Mouse (Mus musculus) gastrocnemius, postnatal 36 days (tissue): Measurements from ENCODE around the gene Mag. TPM values are rescaled to one million over a fixed set of nuclear protein-coding genes. Genes with fewer than 3 reads are reported as not detected.

Source experiments
- DNase-seq, 2 experiments: peaks; one replicate each; pipeline ENCODE4 v3.0.0; 2022
- intact Hi-C: fragments of 180-260 bp; cut with DNase I; formaldehyde crosslinking; loops from one replicate; pipeline ENCODE4 v1.15.1; 2025
- total RNA-seq, 2 experiments: library from RNA; stranded (reverse); gene quantifications; 2 replicates each; pipeline ENCODE4 v1.2.3; 2021

Gene Mag
- total RNA-seq, 2 experiments from 2014 or later: 0.41 to 1.0 TPM

- intact Hi-C loops: no loop called here
- DNase-seq: no peak
Observed at GRCm38 (mm10) chr7:30884047-30884446, 30.6 kb downstream of the Mag start.

DNA sequence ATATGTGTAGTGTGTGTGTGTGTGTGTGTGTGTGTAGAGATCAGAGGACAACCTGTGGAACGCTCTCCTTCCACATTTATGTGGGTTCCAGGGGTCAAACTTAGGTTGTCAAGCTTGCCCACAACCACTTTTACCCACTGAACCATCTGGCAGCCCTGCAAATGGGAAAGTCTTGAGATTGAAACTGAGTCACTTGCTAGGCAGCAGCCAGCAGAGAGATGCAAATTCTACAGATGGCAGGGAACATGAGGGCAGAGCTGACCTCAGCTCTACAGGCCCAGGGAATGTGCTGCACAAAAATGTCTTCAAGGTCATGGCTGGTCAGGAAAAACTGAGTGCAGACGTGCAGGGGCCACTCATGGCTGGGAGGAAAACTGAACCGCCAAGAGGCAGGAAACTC, 33.3 kb downstream of the Mag start:
- intact Hi-C loops: no loop called here
- no peak for DNase-seq

DNA sequence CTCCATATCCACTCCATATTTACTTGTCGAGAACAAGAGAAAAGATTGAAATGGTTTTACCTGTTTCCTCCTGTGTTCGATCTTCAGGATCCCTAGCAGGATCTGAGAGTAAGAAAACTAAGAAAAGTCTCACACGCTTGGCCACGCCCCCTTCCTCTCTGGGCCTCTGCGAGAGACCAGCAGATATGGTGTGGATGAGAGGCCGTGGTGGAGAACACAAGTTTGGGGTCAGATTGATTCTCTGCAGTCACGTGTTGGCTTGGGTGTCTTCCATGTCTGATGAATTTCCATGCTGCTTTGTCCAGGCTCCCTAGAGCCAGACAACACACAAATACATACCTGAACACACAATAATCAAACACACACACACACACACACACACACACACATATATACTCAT, 34.5 kb downstream of the Mag start, which contains the start of gene Cd22:
Gene Cd22, minus strand, starts transcription at position 167 of the 400 bp plus-strand sequence.
- intact Hi-C loops: no loop called here

GRCm38 (mm10) chr7:30878950-30879349, 35.7 kb downstream of the Mag start:
- intact Hi-C loops: no loop called here

More for the DNA sequence above, 34.5 kb downstream of the Mag start, which contains the start of gene Cd22:
- no peak for DNase-seq

GRCm38 (mm10) chr7:30873083-30873482, 41.6 kb downstream of the Mag start:
- peak; percentile 36 to 67 for DNase-seq
- intact Hi-C loops: loop anchor here (5.0 kb wide), 1 partner anchor 99 kb away; the partner anchor contains the start of genes Fam187b and Lsr

More at GRCm38 (mm10) chr7:30878950-30879349, 35.7 kb downstream of the Mag start:
- DNase-seq: no peak

DNA sequence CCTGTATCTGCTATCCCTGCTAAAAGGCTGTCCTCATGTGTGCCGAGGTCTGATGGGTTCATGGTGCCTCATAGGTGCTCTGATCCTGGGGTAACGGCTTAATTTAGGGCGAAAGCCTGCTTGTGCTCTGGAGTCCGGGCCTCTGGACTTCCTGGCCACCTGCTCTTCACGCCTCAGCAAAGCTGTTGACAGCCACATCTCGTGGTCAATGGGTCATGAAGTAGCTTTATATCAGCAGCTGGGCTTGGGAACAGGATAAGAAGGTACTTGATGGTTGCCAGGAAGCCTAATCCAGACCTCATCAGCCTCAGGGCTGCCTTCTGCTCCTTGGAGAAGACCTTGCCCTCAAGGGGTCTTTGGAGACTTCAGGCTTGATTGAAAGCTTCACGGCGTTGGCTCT, 51.3 kb downstream of the Mag start:
- intact Hi-C loops: loop anchor here (5.0 kb wide), 2 partner anchors 81 to 271 kb away; no protein-coding TSS in a partner anchor

DNA sequence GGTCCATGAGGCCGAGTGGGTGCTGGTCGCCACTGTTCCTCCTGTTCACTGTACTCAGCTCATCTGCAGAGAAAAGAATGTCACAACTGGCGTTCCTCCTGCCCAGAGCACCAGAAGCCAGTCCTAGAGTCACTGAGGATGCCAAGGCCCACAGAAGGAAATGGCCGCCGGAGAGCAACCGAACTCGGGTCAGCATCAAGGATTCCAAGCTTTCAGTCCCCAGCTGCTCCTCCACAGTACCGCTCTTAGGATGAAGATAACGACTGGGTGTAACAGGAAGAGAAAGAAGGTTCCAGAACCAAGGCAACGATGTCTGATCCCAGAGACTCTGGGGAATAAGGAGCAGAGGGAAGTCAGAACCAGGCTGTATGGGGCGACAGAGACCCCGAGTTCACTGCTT, 53.2 kb downstream of the Mag start, which contains the start of gene Ffar1:
Gene Ffar1, minus strand, starts transcription at position 101 of the 400 bp plus-strand sequence.
- DNase-seq: no peak
- intact Hi-C loops: loop anchor here (5.0 kb wide), 2 partner anchors 79 to 269 kb away; no protein-coding TSS in a partner anchor

More for the DNA sequence above, 51.3 kb downstream of the Mag start:
- DNase-seq: no peak

DNA sequence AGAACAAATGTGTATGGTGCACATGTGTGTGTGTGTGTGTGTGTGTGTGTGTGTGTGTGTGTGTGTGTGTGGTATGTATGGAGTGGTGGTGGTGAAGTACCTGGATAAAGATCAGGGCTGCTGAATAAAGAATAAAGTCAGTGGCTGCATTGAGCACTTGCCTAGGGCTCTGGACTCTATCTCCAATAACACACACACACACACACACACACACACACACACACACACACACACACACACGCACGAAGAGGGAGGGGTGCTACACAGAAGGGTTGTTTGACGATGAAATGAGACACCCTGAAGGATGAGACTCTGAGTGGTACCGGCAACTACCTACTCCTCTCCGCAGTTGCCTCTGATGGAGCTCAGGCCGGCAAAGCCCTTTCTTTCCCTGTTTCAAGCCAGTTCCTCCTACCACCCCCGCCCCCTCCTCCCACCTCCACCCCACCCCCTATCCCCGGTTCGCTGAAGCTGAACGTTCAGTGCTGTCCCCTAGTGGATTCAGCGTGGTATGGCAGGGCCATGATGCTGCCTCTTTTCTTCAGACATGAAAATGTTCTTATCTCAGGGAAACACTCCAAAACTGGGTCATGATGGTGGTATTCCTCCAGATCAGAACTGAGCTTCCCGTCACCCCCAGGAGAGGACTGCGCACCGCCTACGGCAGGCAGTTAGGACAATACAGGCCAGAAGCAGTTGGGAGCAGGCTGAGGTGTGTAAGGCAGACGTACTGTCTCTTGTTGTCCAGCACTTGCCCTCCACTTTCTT, 54.9 kb downstream of the Mag start:
- no peak for DNase-seq
- intact Hi-C loops: loop anchor here (5.0 kb wide), 2 partner anchors 78 to 268 kb away; no protein-coding TSS in a partner anchor

DNA sequence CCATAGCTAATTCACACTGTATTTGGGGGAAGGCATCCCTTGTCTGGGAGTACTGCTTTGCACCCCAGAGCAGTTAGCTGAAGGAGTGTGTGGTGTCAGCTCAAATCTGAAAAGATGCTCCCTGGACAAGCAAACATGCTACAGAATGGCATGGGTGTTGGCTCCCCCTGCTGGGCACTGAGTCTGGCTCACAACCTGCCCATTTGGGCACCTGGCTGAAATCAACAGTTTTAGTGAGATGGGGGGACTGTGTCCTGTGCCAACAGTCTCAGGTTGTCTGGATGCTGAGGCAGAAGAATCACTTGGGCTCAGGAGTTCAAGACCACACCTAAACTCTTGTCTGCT, 55.4 kb downstream of the Mag start:
- peak; percentile 24 for DNase-seq
- intact Hi-C loops: no loop called here

DNA sequence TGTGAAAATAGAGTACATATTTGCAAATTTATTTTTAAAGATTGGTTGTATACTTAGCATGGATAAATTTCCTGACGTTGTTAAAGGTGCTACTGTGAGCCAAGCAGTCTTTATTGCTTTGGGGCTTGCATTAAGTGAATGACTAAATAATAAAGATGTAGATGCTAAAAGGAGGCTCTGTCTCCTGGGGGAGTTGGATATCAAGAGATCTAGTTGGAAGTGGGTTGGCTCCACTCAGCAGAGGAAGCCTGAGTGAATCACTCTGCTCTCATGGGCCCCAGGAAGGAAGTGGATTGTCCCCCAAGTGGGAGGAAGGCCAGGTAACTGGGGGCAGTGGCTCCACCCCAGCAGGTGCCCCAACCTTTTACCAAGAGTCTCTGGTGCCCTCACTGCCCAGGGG, 56.9 kb downstream of the Mag start:
- intact Hi-C loops: no loop called here
- no peak for DNase-seq

- no peak for DNase-seq
- intact Hi-C loops: no loop called here
Observed at GRCm38 (mm10) chr7:30856078-30856477, 58.6 kb downstream of the Mag start, which contains the start of gene Ffar3. Gene Ffar3 (minus strand): TSS chr7:30856178.

DNA sequence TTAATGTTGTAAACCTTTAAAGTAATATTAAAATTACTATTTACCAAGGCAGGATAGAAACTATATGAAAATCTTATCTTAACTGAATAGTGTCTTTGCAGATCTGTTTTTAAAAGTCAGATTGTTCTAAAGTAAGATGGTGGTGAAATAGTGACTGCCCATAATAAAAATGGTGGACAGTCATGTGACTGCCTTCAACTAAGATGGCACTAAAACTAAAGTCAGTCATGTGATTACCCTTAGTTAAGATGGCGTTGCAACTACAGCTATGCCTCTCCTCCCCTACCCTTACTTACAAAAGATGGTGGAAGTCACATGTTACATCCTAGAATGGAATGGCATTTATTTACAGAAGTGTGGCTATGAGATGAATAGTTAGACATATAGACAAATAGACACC, 63.3 kb downstream of the Mag start:
- no peak for DNase-seq
- intact Hi-C loops: no loop called here

Other genes starting within 250 kb of the Mag start
- 1 to 10 TPM; 2.9 to 3.2 TPM for gene Haus5, start 249.9 kb downstream of the Mag start, total RNA-seq
- 1 to 10 TPM; 2.5 to 2.7 TPM for gene Pmis2, start 243.3 kb downstream of the Mag start, total RNA-seq
- not detected for gene 2200002J24Rik, start 215.9 kb downstream of the Mag start, total RNA-seq
- gene Atp4a, start 202.7 kb downstream of the Mag start, total RNA-seq: under 1 TPM; 0.27 to 0.28 TPM
- gene Tmem147, start 185.3 kb downstream of the Mag start, total RNA-seq: 100 to 1,000 TPM; 251 to 273 TPM
- gene Gapdhs, start 171.2 kb downstream of the Mag start, total RNA-seq: not detected
- 1 to 10 TPM; 1.7 to 3.9 TPM for gene Sbsn, start 163.4 kb downstream of the Mag start, total RNA-seq
- gene Dmkn, start 151.1 kb downstream of the Mag start, total RNA-seq: under 1 TPM in 1 of 2 experiments, not detected in 1; 0.56 TPM
- not detected for gene Krtdap, start 127.0 kb downstream of the Mag start, total RNA-seq
- gene Ffar2, start 91.1 kb downstream of the Mag start, total RNA-seq: under 1 TPM in 1 of 2 experiments, not detected in 1; 0.35 TPM
- gene Ffar3, start 58.7 kb downstream of the Mag start, total RNA-seq: not detected
- gene Ffar1, start 53.3 kb downstream of the Mag start, total RNA-seq: not detected
- gene Cd22, start 34.5 kb downstream of the Mag start, total RNA-seq: not detected
- gene Hamp2, start 9.8 kb upstream of the Mag start, total RNA-seq: not detected
- gene Hamp, start 29.2 kb upstream of the Mag start, total RNA-seq: not detected
- 10 to 100 TPM; 74.5 to 80.7 TPM for gene Usf2, start 41.9 kb upstream of the Mag start, total RNA-seq
- under 1 TPM in 1 of 2 experiments, not detected in 1; 0.49 TPM for gene Lsr, start 58.6 kb upstream of the Mag start, total RNA-seq
- not detected for gene Fam187b, start 58.9 kb upstream of the Mag start, total RNA-seq
- 10 to 100 TPM in 1 of 2 experiments, 1 to 10 TPM in 1; 9.6 to 11.3 TPM for gene Fxyd5, start 127.6 kb upstream of the Mag start, total RNA-seq
- 1 to 10 TPM; 1.7 to 1.8 TPM for gene Fxyd7, start 136.6 kb upstream of the Mag start, total RNA-seq
- gene Fxyd1, start 142.3 kb upstream of the Mag start, total RNA-seq: 1,000 to 10,000 TPM in 1 of 2 experiments, 100 to 1,000 TPM in 1; 991 to 1,156 TPM
- gene Lgi4, start 144.5 kb upstream of the Mag start, total RNA-seq: 1 to 10 TPM; 2.5 to 4.4 TPM
- gene Fxyd3, start 161.8 kb upstream of the Mag start, total RNA-seq: under 1 TPM; 0.77 to 0.96 TPM
- 10 to 100 TPM; 14.1 to 15.9 TPM for gene Hpn, start 200.4 kb upstream of the Mag start, total RNA-seq
- gene Scn1b, start 212.1 kb upstream of the Mag start, total RNA-seq: 100 to 1,000 TPM; 835 to 915 TPM
- gene Gramd1a, start 241.0 kb upstream of the Mag start, total RNA-seq: 10 to 100 TPM; 36.2 to 45.2 TPM